Mouse (Mus musculus): ENCODE results near the gene Adi1. TPM values are rescaled to one million over a fixed set of nuclear protein-coding genes. Genes with fewer than 3 reads are reported as not detected.

Gene Adi1
- total and polyA plus RNA-seq, 3 experiments, result 20.1 to 70.8 (median 45.3) TPM

DNA sequence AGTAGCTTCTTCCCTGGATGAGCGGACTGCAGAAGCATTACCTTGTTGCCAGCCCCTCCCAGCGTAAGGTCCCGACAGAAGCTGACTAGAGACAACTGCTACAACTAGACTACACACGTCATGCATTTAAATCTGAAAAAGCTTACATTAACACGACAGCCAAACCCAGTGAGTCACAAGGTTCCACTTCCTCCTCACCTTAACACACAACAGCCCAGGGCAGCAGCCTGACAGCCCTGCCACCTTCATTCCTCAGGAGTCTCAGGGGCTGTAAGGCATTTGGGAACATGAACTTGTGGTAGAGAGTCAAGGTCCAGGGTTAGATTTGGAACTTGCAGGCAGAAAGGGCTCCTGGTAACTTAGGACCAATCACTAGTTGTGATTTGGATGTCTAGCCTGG, 52.0 kb downstream of the Adi1 start:
- Histone ChIP-seq H3K4me1 (ENCODE audit: insufficient read depth, low read depth, low read length) (no peaks in the 10 kb centered on the region), H3K36me3 (replicated peaks) (peaks cover 86% of the 10 kb centered on the region), H3K9me3 (replicated peaks) (no peaks in the 10 kb centered on the region), H3K4me3 (ENCODE audit: low read depth, low read length) (no peak overlapping the region), H3K27me3 (ENCODE audit: insufficient read depth, low read length) (no peaks in the 10 kb centered on the region)
- DNase-seq (ENCODE audit: low spot score) (no peak), ATAC-seq (ENCODE audit: extremely low read depth, insufficient number of reproducible peaks, low FRiP score, poor library complexity, severe bottlenecking) (no peak)
- TF ChIP-seq GATA1 (IDR thresholded peaks at IDR 0.05; ENCODE audit: borderline replicate concordance, low read length) (no peak), GATA2 (IDR thresholded peaks at IDR 0.05; ENCODE audit: borderline replicate concordance, low read depth, low read length) (no peak), TAL1 (conservative IDR thresholded peaks at IDR 0.05; ENCODE audit: low read depth, low read length) (no peak), POLR2AphosphoS5 (IDR thresholded peaks at IDR 0.05; ENCODE audit: insufficient replicate concordance, low read depth, low read length) (no peak), CTCF (IDR thresholded peaks at IDR 0.05; ENCODE audit: low read depth, low read length) (no peak)

Other genes with a start within 250 kb of the Adi1 start
- not detected in 2 replicates for gene Dcdc2c, start 122.8 kb upstream of the Adi1 start, total RNA-seq (2014; fragmentation: Nextera tagmentation)
- 0.16 and 0.52 TPM in 2 replicates for gene Dcdc2c, start 122.8 kb upstream of the Adi1 start, total RNA-seq (2017)
- not detected in 2 replicates for gene Dcdc2c, start 122.8 kb upstream of the Adi1 start, polyA plus RNA-seq (2012)
- gene Allc, start 92.7 kb upstream of the Adi1 start, total RNA-seq (2014; fragmentation: Nextera tagmentation), result not detected in 2 replicates
- 0.05 and 0.17 TPM in 2 replicates for gene Allc, start 92.7 kb upstream of the Adi1 start, total RNA-seq (2017)
- gene Allc, start 92.7 kb upstream of the Adi1 start, polyA plus RNA-seq (2012), result not detected in 2 replicates
- not detected in 2 replicates for gene Colec11, start 51.9 kb upstream of the Adi1 start, total RNA-seq (2014; fragmentation: Nextera tagmentation)
- gene Colec11, start 51.9 kb upstream of the Adi1 start, total RNA-seq (2017), result 0.22 and 0.46 TPM in 2 replicates
- gene Colec11, start 51.9 kb upstream of the Adi1 start, polyA plus RNA-seq (2012), result not detected in 2 replicates
- 1,147 and 1,296 TPM in 2 replicates for gene Rps7, start 39.3 kb upstream of the Adi1 start, total RNA-seq (2014; fragmentation: Nextera tagmentation)
- gene Rps7, start 39.3 kb upstream of the Adi1 start, total RNA-seq (2017), result 3,809 and 4,399 TPM in 2 replicates
- gene Rps7, start 39.3 kb upstream of the Adi1 start, polyA plus RNA-seq (2012), result 365 and 446 TPM in 2 replicates
- gene Rnaseh1, start 25.6 kb upstream of the Adi1 start, total RNA-seq (2014; fragmentation: Nextera tagmentation), result 11.2 and 17.6 TPM in 2 replicates
- 24.5 and 27.2 TPM in 2 replicates for gene Rnaseh1, start 25.6 kb upstream of the Adi1 start, total RNA-seq (2017)
- gene Rnaseh1, start 25.6 kb upstream of the Adi1 start, polyA plus RNA-seq (2012), result 14.9 and 17.8 TPM in 2 replicates
- gene Trappc12, start 75.2 kb downstream of the Adi1 start, total RNA-seq (2014; fragmentation: Nextera tagmentation), result 37.4 and 49.6 TPM in 2 replicates
- 44.9 and 51.2 TPM in 2 replicates for gene Trappc12, start 75.2 kb downstream of the Adi1 start, total RNA-seq (2017)
- 9.8 and 13.5 TPM in 2 replicates for gene Trappc12, start 75.2 kb downstream of the Adi1 start, polyA plus RNA-seq (2012)
- 11.0 and 14.9 TPM in 2 replicates for gene Eipr1, start 76.6 kb downstream of the Adi1 start, total RNA-seq (2014; fragmentation: Nextera tagmentation)
- 52.8 and 59.5 TPM in 2 replicates for gene Eipr1, start 76.6 kb downstream of the Adi1 start, total RNA-seq (2017)
- 22.4 and 26.5 TPM in 2 replicates for gene Eipr1, start 76.6 kb downstream of the Adi1 start, polyA plus RNA-seq (2012)